Mouse (Mus musculus) kidney, postnatal 25 days (tissue): ENCODE results near the gene Rpl21.
"Not testable (repeated sequence)": the region's sequence is repeated elsewhere in the genome, so short reads cannot be mapped to it uniquely, and the experiment has no call there.

ENCODE experiments used
- DNase-seq, 2 experiments: peaks; one replicate each; pipeline ENCODE4 v3.0.0; 2021; ENCODE audit warnings: mixed read lengths in 2 of 2

The Rpl21 gene

DNA sequence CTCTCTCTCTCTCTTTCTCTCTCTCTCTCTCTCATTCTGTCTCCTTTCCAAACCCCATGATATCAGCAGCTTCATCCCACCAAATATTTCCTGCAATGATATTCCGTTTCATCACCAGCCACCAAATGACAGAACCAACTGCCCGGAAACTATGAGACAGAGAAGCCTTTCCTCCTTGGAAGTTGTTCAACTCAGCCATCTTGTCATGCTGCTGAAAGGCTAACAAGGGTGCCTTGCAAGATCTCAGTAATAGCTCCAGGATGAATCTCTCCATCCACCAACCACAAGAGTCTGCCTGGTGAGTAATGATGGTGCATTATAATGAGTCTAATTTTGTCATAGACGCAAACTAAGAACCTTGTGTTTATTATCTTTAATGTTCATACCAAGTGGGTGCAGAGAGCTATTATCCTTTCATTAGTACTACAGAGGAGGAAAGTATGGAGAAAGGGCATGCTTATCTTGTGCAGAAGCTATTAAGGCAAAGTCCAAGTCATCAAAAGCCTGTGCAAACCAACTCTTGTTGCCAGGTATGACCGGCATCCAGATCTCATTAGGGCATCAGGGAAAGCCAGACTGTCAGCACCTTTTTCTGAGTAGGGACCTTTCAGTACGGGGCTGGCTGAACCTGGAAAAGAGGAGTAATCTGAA lies 40.4 kb downstream of the Rpl21 start:
- DNase-seq: no peak

DNA sequence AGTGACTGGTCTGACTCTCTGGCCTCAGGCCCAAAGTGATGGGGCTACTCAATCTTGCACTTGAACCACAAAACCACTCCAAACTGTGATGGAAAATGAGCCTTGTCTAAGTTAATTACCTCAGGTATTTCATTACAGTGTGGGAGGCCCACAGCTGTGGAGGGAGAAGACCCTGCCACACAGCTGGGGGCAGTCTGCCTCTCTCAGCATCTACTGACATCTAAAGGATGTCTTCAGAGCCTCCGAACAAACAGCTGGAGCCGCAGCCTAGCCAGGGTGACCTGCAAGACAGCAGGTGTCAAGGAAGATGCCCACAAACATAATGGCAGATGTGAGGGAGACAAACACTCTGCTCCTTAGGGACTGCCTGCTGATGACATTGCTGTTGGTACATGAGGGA lies 43.3 kb downstream of the Rpl21 start:
- DNase-seq: no peak

DNA sequence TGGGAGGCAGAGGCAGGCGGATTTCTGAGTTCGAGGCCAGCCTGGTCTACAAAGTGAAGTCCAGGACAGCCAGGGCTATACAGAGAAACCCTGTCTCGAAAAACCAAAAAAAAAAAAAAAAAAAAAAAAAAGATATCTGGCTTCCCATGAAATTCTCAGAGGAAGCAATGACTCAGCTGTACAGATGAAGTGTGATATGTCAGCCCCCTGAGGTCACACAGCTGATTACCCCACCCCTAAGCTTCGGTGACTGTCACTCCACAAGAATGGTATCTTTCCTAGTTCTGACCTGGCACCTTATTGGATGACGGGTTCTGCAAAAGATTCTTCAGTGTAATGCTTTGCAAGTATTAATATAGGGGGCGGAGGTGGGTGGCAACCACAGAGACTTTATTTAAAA lies 45.2 kb downstream of the Rpl21 start:
- DNase-seq: not testable (repeated sequence)

DNA sequence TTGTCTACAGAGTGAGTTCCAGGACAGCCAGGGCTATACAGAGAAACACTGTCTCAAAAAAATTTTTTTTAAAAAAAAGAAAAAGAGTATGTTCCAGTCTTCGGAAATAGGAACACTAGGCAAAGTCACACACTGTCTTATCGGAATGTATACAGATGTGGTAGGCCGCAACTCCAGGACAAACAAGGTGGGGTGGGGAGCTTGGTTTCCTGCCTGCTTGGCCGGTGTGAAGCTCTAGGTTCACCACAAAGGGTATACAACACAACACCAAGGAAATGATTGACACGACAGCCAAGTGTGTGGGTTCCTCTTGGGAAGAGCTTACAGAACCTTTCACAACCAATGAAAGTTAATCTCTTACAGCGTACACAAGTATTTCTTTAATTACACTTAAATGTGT lies 49.6 kb downstream of the Rpl21 start:
- no peak for DNase-seq

DNA sequence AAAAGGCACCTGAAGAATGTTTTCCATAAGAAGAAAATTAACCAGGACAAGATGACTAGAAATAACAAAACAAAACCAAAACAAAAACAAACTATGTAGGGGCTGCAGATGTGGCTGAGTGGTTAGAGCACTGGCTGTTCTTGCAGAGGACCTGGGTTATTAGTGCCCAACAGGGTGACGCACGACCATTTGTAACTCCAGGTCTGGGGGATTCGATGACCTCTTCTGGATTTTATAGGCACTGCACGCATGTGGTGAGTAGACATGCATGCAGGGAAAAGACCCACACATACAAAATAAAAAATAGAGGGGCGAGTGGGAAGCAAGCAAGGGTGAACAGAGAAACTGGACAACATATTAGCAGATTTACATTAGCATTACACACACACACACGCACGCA lies 50.4 kb downstream of the Rpl21 start:
- no peak for DNase-seq

DNA sequence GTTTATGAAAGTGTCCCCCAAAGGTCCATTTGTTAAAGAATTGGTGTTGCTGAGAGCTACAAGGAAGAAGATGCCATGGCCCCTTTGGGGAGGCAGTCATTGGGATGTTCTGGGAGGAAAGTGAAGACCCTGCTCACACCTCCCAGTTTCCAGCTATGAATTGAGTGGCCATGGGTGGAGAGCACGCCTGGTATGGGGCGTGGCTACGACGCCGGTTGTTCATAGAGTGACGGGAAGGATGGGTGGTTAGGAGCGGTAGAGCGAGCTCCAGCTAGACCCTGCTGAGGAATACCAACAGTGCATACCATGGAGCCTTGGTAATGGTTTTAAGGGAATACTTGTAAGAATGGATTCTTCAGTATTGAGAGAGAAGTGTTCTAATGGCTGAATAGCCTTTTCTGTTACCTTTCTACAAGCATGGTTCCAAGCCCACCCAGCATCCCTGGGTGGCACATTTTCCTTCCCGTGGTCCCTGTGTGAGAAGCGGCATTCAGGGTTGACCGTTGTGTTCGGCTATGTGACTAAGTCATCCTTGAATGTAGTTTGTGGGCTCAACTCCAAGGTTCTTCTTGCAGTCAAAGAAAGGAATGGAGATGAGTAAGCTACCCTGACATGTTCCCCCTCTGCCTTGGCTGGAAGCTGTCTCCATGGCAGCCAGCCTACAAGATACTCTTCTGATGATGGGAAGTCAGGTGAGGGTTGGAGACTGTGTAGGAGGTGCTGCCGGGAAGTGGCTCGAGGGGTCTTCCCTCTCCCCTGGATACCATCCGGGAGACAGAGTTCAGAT lies 51.0 kb downstream of the Rpl21 start:
- DNase-seq: no peak
